Mouse (Mus musculus) ovary, adult 10 weeks (tissue): ENCODE data around the gene Dtnb. TPM values are rescaled to one million over a fixed set of nuclear protein-coding genes. Genes with fewer than 3 reads are reported as not detected.

Source experiments
- polyA plus RNA-seq: library from polyadenylated mRNA; stranded (reverse); fragments of 350-450 nt; fragmentation: Illumina TruSeq; extraction: RNeasy Lipid Tissue Mini Kit (QIAGEN cat#74804); gene quantifications from one replicate; pipeline ENCODE4 v1.2.3, GENCODE M21; 2014

Dtnb gene
- 5.6 TPM for polyA plus RNA-seq

GRCm38 (mm10) chr12:3571787-3572580 is at the start of gene Dtnb:
Gene Dtnb (plus strand): TSS chr12:3572381.

GRCm38 (mm10) chr12:3805852-3806251 is 233.7 kb downstream of the Dtnb start, which contains the start of gene Dnmt3a:
Gene Dnmt3a (plus strand): TSS chr12:3806007.

Other genes starting within 250 kb of the Dtnb start
- 22.7 TPM for gene Kif3c, start 207.2 kb upstream of the Dtnb start, polyA plus RNA-seq
- 44.4 TPM for gene Asxl2, start 145.5 kb upstream of the Dtnb start, polyA plus RNA-seq
- 18.7 TPM for gene Dnmt3a, start 233.6 kb downstream of the Dtnb start, polyA plus RNA-seq